Mouse (Mus musculus) embryonic facial prominence, embryonic 15.5 days (tissue): ENCODE measurements at regions not wholly inside any gene's neighbourhood (a gene's known extent, or its start where the extent isn't known, plus 50 kb on each side); places are given as distances from the start of the nearest gene placed in this dataset.

ENCODE experiments used
- ATAC-seq: fragments of 200-750 bp; cut with Nextera tagmentation; 2 replicates; pipeline ENCODE4 v1.8.0; 2017; ENCODE audit warnings: low read depth, moderate TSS enrichment; ENCODE audit not compliant: insufficient number of reproducible peaks, low FRiP score, low TSS enrichment
- H3K27ac ChIP-seq: fragments of 300-500 bp; sonication (generic); replicated peaks from 2 replicates; pipeline ENCODE4 v1.5.1; 2015; ENCODE audit warnings: mild to moderate bottlenecking, inconsistent platforms
- H3K27me3 ChIP-seq: fragments of 300-500 bp; sonication (generic); 2 replicates; pipeline ENCODE4 v1.6.1; 2015; ENCODE audit warnings: inconsistent platforms
- H3K36me3 ChIP-seq: fragments of 300-500 bp; sonication (generic); 2 replicates; pipeline ENCODE4 v1.6.1; 2015; ENCODE audit warnings: mild to moderate bottlenecking, inconsistent platforms
- H3K4me1 ChIP-seq: fragments of 300-500 bp; sonication (generic); 2 replicates; pipeline ENCODE4 v1.6.1; 2015; ENCODE audit warnings: inconsistent platforms
- H3K4me2 ChIP-seq: fragments of 300-500 bp; sonication (generic); replicated peaks from 2 replicates; pipeline ENCODE4 v1.6.1; 2015; ENCODE audit warnings: mild to moderate bottlenecking, inconsistent platforms
- H3K4me3 ChIP-seq: fragments of 300-500 bp; sonication (generic); replicated peaks from 2 replicates; pipeline ENCODE4 v1.5.1; 2015; ENCODE audit warnings: mild to moderate bottlenecking, inconsistent platforms
- H3K9ac ChIP-seq: fragments of 300-500 bp; sonication (generic); 2 replicates; pipeline ENCODE4 v1.6.1; 2015; ENCODE audit warnings: inconsistent platforms
- H3K9me3 ChIP-seq: fragments of 300-500 bp; sonication (generic); replicated peaks from 2 replicates; pipeline ENCODE4 v1.6.1; 2016; ENCODE audit warnings: inconsistent platforms
- WGBS: fragments of 180-500 bp; shearing (Covaris S2); methylation state at CpG from one replicate; pipeline ENCODE4 v1.1.7; 2015; 5-methylcytosine and 5-hydroxymethylcytosine counted together

GRCm38 (mm10) chr1:182071922-182072321 is 52.1 kb upstream of the Enah start:
- Histone ChIP-seq H3K4me2 (no peak overlapping the region), H3K9me3 (no peaks in the 10 kb centered on the region)
- no peak for ATAC-seq

GRCm38 (mm10) chr1:182073180-182073579 is 51.4 kb upstream of the Srp9 start:
- 50% methylated on average over 6 of the region's 6 CpGs for whole genome bisulfite sequencing
- peaks cover 11% of the 10 kb centered on the region for H3K4me1 ChIP-seq
- no peak overlapping the region for H3K27ac ChIP-seq
- no peaks in the 10 kb centered on the region for H3K36me3 ChIP-seq
- ATAC-seq = no peak
- no peaks in the 10 kb centered on the region for H3K9me3 ChIP-seq
- H3K9ac ChIP-seq = no peak overlapping the region
- no peak overlapping the region for H3K4me3 ChIP-seq
- no peak overlapping the region for H3K4me2 ChIP-seq
- no peaks in the 10 kb centered on the region for H3K27me3 ChIP-seq

More at GRCm38 (mm10) chr1:182071922-182072321, 52.1 kb upstream of the Enah start:
- H3K36me3 ChIP-seq = no peaks in the 10 kb centered on the region
- H3K27ac ChIP-seq = no peak overlapping the region
- no peak overlapping the region for H3K4me3 ChIP-seq
- H3K9ac ChIP-seq = no peak overlapping the region
- WGBS = 83% methylated on average over 9 of the region's 9 CpGs
- peaks cover 11% of the 10 kb centered on the region for H3K4me1 ChIP-seq
- H3K27me3 ChIP-seq = no peaks in the 10 kb centered on the region

- H3K27ac ChIP-seq = no peak overlapping the region
- H3K4me3 ChIP-seq = no peak overlapping the region
- H3K36me3 ChIP-seq = no peaks in the 10 kb centered on the region
- no peaks in the 10 kb centered on the region for H3K9me3 ChIP-seq
- no peak overlapping the region for H3K4me2 ChIP-seq
- 64% methylated on average over 10 of the region's 10 CpGs for WGBS
- ATAC-seq = peak; percentile 44
- H3K4me1 ChIP-seq = peaks cover 11% of the 10 kb centered on the region
- no peaks in the 10 kb centered on the region for H3K27me3 ChIP-seq
- no peak overlapping the region for H3K9ac ChIP-seq
Measured at GRCm38 (mm10) chr1:182074265-182074664, 50.3 kb upstream of the Srp9 start.
